Mouse (Mus musculus) midbrain, postnatal 0 days (tissue): ENCODE measurements at regions not wholly inside any gene's neighbourhood (a gene's known extent, or its start where the extent isn't known, plus 50 kb on each side); places are given as distances from the start of the nearest gene placed in this dataset.

Experiments
- ATAC-seq: fragments of 200-750 bp; cut with Nextera tagmentation; 2 replicates; pipeline ENCODE4 v1.8.0; 2017; ENCODE audit warnings: moderate number of reproducible peaks, mild to moderate bottlenecking, moderate TSS enrichment, moderate library complexity; ENCODE audit not compliant: low FRiP score
- DNase-seq: peaks from one replicate; pipeline ENCODE4 v3.0.0-alpha.2; 2015; ENCODE audit warnings: low spot score
- H3K27ac ChIP-seq: fragments of 300-500 bp; sonication (generic); 2 replicates; pipeline ENCODE4 v1.5.1; 2014; ENCODE audit warnings: low read depth, mild to moderate bottlenecking, low read length, mixed read lengths
- H3K27me3 ChIP-seq: fragments of 300-500 bp; sonication (generic); 2 replicates; pipeline ENCODE4 v1.6.1; 2014; ENCODE audit warnings: low read length, control low read depth, mixed read lengths; ENCODE audit not compliant: insufficient read depth
- H3K36me3 ChIP-seq: fragments of 300-500 bp; sonication (generic); 2 replicates; pipeline ENCODE4 v1.6.1; 2014; ENCODE audit warnings: low read length, control low read depth, mixed read lengths; ENCODE audit not compliant: insufficient read depth
- H3K4me1 ChIP-seq: fragments of 300-500 bp; sonication (generic); 2 replicates; pipeline ENCODE4 v1.6.1; 2014; ENCODE audit warnings: mild to moderate bottlenecking, control low read depth, antibody characterized with exemption, low read length, mixed read lengths; ENCODE audit not compliant: insufficient read depth
- H3K4me2 ChIP-seq: fragments of 300-500 bp; sonication (generic); 2 replicates; pipeline ENCODE4 v1.6.1; 2014; ENCODE audit warnings: low read depth, mild to moderate bottlenecking, low read length, mixed read lengths; ENCODE audit not compliant: poor library complexity, severe bottlenecking
- H3K4me3 ChIP-seq: fragments of 300-500 bp; sonication (generic); 2 replicates; pipeline ENCODE4 v1.5.1; 2014; ENCODE audit warnings: low read depth, mild to moderate bottlenecking, low read length, moderate library complexity
- H3K9ac ChIP-seq: fragments of 300-500 bp; sonication (generic); replicated peaks from 2 replicates; pipeline ENCODE4 v1.6.1; 2014; ENCODE audit warnings: mild to moderate bottlenecking, low read length, moderate library complexity, mixed read lengths; ENCODE audit not compliant: poor library complexity, severe bottlenecking
- H3K9me3 ChIP-seq: fragments of 300-500 bp; sonication (generic); 2 replicates; pipeline ENCODE4 v1.6.1; 2016; ENCODE audit warnings: low read length, control low read depth
- CTCF ChIP-seq: IDR thresholded peaks from 2 replicates; pipeline ENCODE4 v1.5.1; 2016; ENCODE audit warnings: antibody characterized with exemption, mild to moderate bottlenecking
- WGBS: fragments of 180-500 bp; shearing (Covaris S2); extraction: QIAGEN DNeasy Blood & Tissue Kit; methylation state at CpG from one replicate; pipeline ENCODE4 v1.1.7; 2014; 5-methylcytosine and 5-hydroxymethylcytosine counted together

- Histone ChIP-seq H3K27ac (no peak overlapping the region), H3K4me2 (no peak overlapping the region), H3K9ac (no peak overlapping the region), H3K4me3 (no peak overlapping the region), H3K27me3 (no peaks in the 10 kb centered on the region), H3K36me3 (no peaks in the 10 kb centered on the region), H3K9me3 (no peaks in the 10 kb centered on the region), H3K4me1 (no peaks in the 10 kb centered on the region)
- WGBS, result 54% methylated on average over 5 of the region's 5 CpGs
- peak; percentile 2 for DNase-seq
- ATAC-seq, result no peak
- TF ChIP-seq CTCF, result no peak
Observed at GRCm38 (mm10) chr5:49848680-49849079, 210.1 kb downstream of the Adgra3 start.

- H3K4me2 ChIP-seq, result no peak overlapping the region
- no peaks in the 10 kb centered on the region for H3K36me3 ChIP-seq
- ATAC-seq (no peak), DNase-seq (peak; percentile 8)
- no peak for TF ChIP-seq CTCF
- no peaks in the 10 kb centered on the region for H3K4me1 ChIP-seq
- H3K9me3 ChIP-seq, result no peaks in the 10 kb centered on the region
- no peak overlapping the region for H3K9ac ChIP-seq
- H3K4me3 ChIP-seq, result no peak overlapping the region
- no peak overlapping the region for H3K27ac ChIP-seq
- no peaks in the 10 kb centered on the region for H3K27me3 ChIP-seq
Observed at GRCm38 (mm10) chr5:49848174-49848573, 210.6 kb downstream of the Adgra3 start.

- Histone ChIP-seq H3K4me3 (no peak overlapping the region), H3K27ac (no peak overlapping the region), H3K27me3 (no peaks in the 10 kb centered on the region), H3K9me3 (no peaks in the 10 kb centered on the region), H3K4me2 (no peak overlapping the region), H3K4me1 (no peaks in the 10 kb centered on the region), H3K36me3 (no peaks in the 10 kb centered on the region), H3K9ac (no peak overlapping the region)
- DNase-seq (no peak), ATAC-seq (no peak)
- 69% methylated on average over 5 of the region's 5 CpGs for WGBS
- no peak for TF ChIP-seq CTCF
Observed at GRCm38 (mm10) chr5:49818832-49819231, 240.0 kb downstream of the Adgra3 start.

- no peak overlapping the region for H3K4me3 ChIP-seq
- no peak for ATAC-seq
- no peak for TF ChIP-seq CTCF
Observed at GRCm38 (mm10) chr5:49816751-49817150, 242.1 kb downstream of the Adgra3 start.

GRCm38 (mm10) chr5:49813335-49813734 lies 245.5 kb downstream of the Adgra3 start:
- ATAC-seq (no peak), DNase-seq (peak; percentile 23)
- Histone ChIP-seq H3K27ac (no peak overlapping the region), H3K9ac (no peak overlapping the region), H3K36me3 (no peaks in the 10 kb centered on the region), H3K4me3 (no peak overlapping the region), H3K9me3 (no peaks in the 10 kb centered on the region), H3K4me1 (no peaks in the 10 kb centered on the region), H3K4me2 (no peak overlapping the region), H3K27me3 (no peaks in the 10 kb centered on the region)
- TF ChIP-seq CTCF, result no peak
- 65% methylated on average over 9 of the region's 9 CpGs for WGBS

More at GRCm38 (mm10) chr5:49816751-49817150, 242.1 kb downstream of the Adgra3 start:
- Histone ChIP-seq H3K27me3 (no peaks in the 10 kb centered on the region), H3K9ac (no peak overlapping the region), H3K36me3 (no peaks in the 10 kb centered on the region), H3K9me3 (no peaks in the 10 kb centered on the region), H3K27ac (no peak overlapping the region), H3K4me1 (no peaks in the 10 kb centered on the region), H3K4me2 (no peak overlapping the region)
- 73% methylated on average over 3 of the region's 3 CpGs for WGBS
- DNase-seq, result no peak

- ATAC-seq (no peak), DNase-seq (peak; percentile 12)
- H3K9ac ChIP-seq, result no peak overlapping the region
- H3K27me3 ChIP-seq, result no peaks in the 10 kb centered on the region
- H3K27ac ChIP-seq, result no peak overlapping the region
- H3K4me1 ChIP-seq, result no peaks in the 10 kb centered on the region
- no peak overlapping the region for H3K4me2 ChIP-seq
- 82% methylated on average over 11 of the region's 11 CpGs for WGBS
- H3K36me3 ChIP-seq, result no peaks in the 10 kb centered on the region
- no peaks in the 10 kb centered on the region for H3K9me3 ChIP-seq
- TF ChIP-seq CTCF, result no peak
- H3K4me3 ChIP-seq, result no peak overlapping the region
Observed at GRCm38 (mm10) chr5:49788494-49789160, 263.9 kb upstream of the Kcnip4 start.
